Mouse (Mus musculus) spleen, adult 2 months (tissue): ENCODE results near the gene Sesn2.

ENCODE experiments used
- CTCF ChIP-seq: fragments of 200-500 bp; IDR thresholded peaks from 2 replicates; pipeline ENCODE4 v1.5.1; 2011; ENCODE audit warnings: mild to moderate bottlenecking, inconsistent platforms; ENCODE audit not compliant: insufficient read depth, insufficient read length, insufficient replicate concordance; ENCODE audit errors: extremely low read depth
- POLR2A ChIP-seq: fragments of 200-500 bp; IDR thresholded peaks from 2 replicates; pipeline ENCODE4 v1.6.1; 2011; ENCODE audit warnings: low read depth, low read length, inconsistent platforms

DNA sequence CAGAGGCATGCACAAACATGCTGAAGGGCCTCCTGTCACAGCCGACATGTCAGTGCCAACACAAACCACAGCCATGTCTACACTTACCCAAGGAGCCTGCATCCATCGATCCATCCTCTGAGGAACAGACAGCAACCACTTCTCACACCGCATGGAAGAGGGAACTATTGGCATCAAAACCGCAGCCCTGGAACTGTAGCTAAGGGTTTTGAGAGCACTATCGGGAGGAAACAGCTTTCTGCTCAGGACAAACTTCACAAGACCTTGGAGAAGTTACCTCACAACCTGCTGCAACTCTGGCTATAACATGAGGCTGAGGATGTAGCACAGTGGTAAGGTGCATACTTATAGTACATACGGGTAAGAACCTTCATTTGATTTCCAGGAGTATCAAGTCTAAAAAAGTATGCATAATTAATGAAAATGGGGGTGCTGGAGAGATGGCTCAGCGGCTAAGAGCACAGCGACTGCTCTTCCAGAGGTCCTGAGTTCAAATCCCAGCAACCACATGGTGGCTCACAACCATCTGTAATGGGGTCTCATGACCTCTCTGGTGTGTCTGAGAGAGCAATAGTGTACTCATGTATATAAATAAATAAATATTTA is 17.7 kb upstream of the Sesn2 start:
- TF ChIP-seq POLR2A (no peak), CTCF (no peak)
